Mouse (Mus musculus): ENCODE results near the gene Fam214a.

Gene Fam214a

GRCm38 (mm10) chr9:74951491-74951890 is 1.2 kb upstream of the Fam214a start:
- DNase-seq (ENCODE audit: low read depth, low spot score): no peak

- DNase-seq (ENCODE audit: low read depth, low spot score): no peak
Observed at GRCm38 (mm10) chr9:74952106-74952505, 578 bp upstream of the Fam214a start.

GRCm38 (mm10) chr9:74953265-74953958 is 728 bp downstream of the Fam214a start:
- no peak for DNase-seq (ENCODE audit: low read depth, low spot score)

GRCm38 (mm10) chr9:74953959-74954279 is 1.2 kb downstream of the Fam214a start:
- DNase-seq (ENCODE audit: low read depth, low spot score): no peak

GRCm38 (mm10) chr9:74954387-74954786 is 1.7 kb downstream of the Fam214a start:
- no peak for DNase-seq (ENCODE audit: low read depth, low spot score)

GRCm38 (mm10) chr9:74960630-74961029 is 7.9 kb downstream of the Fam214a start:
- DNase-seq (ENCODE audit: low read depth, low spot score): no peak

- DNase-seq (ENCODE audit: low read depth, low spot score): no peak
Observed at GRCm38 (mm10) chr9:74961073-74961575, 8.4 kb downstream of the Fam214a start.

- no peak for DNase-seq (ENCODE audit: low read depth, low spot score)
Observed at GRCm38 (mm10) chr9:74963953-74964352, 11.3 kb downstream of the Fam214a start.

GRCm38 (mm10) chr9:74964866-74965384 is 12.2 kb downstream of the Fam214a start:
- DNase-seq (ENCODE audit: low read depth, low spot score): no peak

- DNase-seq (ENCODE audit: low read depth, low spot score): no peak
Observed at GRCm38 (mm10) chr9:74966200-74966599, 13.5 kb downstream of the Fam214a start.

GRCm38 (mm10) chr9:74968647-74969428 is 16.2 kb downstream of the Fam214a start:
- DNase-seq (ENCODE audit: low read depth, low spot score): no peak

GRCm38 (mm10) chr9:74970591-74970990 is 17.9 kb downstream of the Fam214a start:
- no peak for DNase-seq (ENCODE audit: low read depth, low spot score)

GRCm38 (mm10) chr9:74971191-74971976 is 18.7 kb downstream of the Fam214a start:
- no peak for DNase-seq (ENCODE audit: low read depth, low spot score)

GRCm38 (mm10) chr9:74972736-74973135 is 20.1 kb downstream of the Fam214a start:
- DNase-seq (ENCODE audit: low read depth, low spot score): no peak

GRCm38 (mm10) chr9:74973154-74973553 is 20.5 kb downstream of the Fam214a start:
- DNase-seq (ENCODE audit: low read depth, low spot score): no peak

GRCm38 (mm10) chr9:74974758-74975157 is 22.1 kb downstream of the Fam214a start:
- DNase-seq (ENCODE audit: low read depth, low spot score): no peak

- no peak for DNase-seq (ENCODE audit: low read depth, low spot score)
Observed at GRCm38 (mm10) chr9:74975416-74975815, 22.7 kb downstream of the Fam214a start.

- peak; percentile 81 for DNase-seq (ENCODE audit: low read depth, low spot score)
Observed at GRCm38 (mm10) chr9:74975911-74976563, 23.4 kb downstream of the Fam214a start.

GRCm38 (mm10) chr9:74977251-74977650 is 24.6 kb downstream of the Fam214a start:
- no peak for DNase-seq (ENCODE audit: low read depth, low spot score)

- DNase-seq (ENCODE audit: low read depth, low spot score): no peak
Observed at GRCm38 (mm10) chr9:74977962-74978361, 25.3 kb downstream of the Fam214a start.

- no peak for DNase-seq (ENCODE audit: low read depth, low spot score)
Observed at GRCm38 (mm10) chr9:74978868-74979267, 26.2 kb downstream of the Fam214a start.

Data from brain, embryonic 18.5 days (tissue).